Mouse (Mus musculus) ES-E14 (cell line): Measurements from ENCODE around the gene Fam172a.

Source experiments
- CHD2 ChIP-seq: IDR thresholded peaks from 2 replicates; pipeline ENCODE4 v1.6.1; 2014; ENCODE audit warnings: mild to moderate bottlenecking, low read depth, low read length, inconsistent platforms
- MAFK ChIP-seq: IDR thresholded peaks from 2 replicates; pipeline ENCODE4 v1.6.1; 2014; ENCODE audit warnings: mild to moderate bottlenecking, low read depth, low read length, inconsistent platforms; ENCODE audit not compliant: insufficient read depth
- ZC3H11A ChIP-seq: IDR thresholded peaks from 2 replicates; pipeline ENCODE4 v1.6.1; 2012; ENCODE audit warnings: low read depth, mild to moderate bottlenecking, inconsistent platforms, low read length, borderline replicate concordance
- ZNF384 ChIP-seq: IDR thresholded peaks from 2 replicates; pipeline ENCODE4 v1.6.1; 2012; ENCODE audit warnings: low read depth, low read length, inconsistent platforms

DNA sequence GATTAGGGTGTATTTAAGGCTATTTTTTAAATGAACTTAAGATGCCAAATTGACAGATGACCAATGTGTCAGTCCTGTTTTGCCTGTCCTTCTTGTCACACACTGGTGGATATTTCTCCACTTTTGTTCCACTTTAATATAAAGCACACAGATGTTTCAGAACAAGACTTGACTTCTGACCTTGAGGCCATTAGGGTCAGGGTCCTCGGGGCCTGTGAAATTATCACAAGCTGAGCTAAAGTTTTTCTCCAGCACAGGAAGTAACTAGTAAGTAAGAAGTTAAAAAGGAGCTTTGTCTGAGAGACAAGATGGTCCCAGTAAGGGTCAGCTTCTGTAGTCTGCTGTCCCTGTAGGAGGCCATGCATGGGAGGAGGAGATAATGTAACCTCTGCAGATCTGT lies 255.8 kb downstream of the Fam172a start:
- TF ChIP-seq ZNF384, result no peak
- TF ChIP-seq ZC3H11A, result no peak
- TF ChIP-seq CHD2, result no peak
- TF ChIP-seq MAFK, result no peak
